Comparison of ENCODE assay signal across 20 mouse cellular contexts in the genomic region with DNA sequence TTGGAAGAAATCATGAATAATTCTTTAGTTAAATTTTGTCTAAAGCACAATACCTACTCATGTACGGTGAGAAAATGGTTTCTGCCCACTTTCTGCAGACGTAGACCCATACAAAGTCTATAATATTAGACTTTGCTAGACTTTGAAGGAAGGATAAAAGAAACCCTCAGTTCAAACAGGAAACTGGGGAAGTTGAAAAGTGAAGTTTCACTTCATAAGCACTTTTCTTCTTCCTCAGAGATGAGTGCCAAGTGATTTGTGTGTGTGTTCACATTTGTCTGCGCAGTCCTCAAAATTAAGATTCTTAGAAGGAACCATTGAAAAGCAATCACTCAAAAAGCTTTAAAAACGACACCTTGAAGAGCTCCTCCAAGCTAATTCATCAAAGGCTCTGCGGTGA.
DNase-seq lines count a peak whose midpoint lies in the region; ATAC-seq lines count a peak whose summit lies in the region.
"Had no signal": no experiment of that assay in that cellular context is flagged by ENCODE, and none has a peak within 500 bp of the region (broad histone marks: within the 10 kb centered on the region; RNA-seq: fewer than 3 reads in every experiment).

No protein-coding gene starts in this region.

- peak; percentile 70 for ATAC-seq in inflammation-experienced regulatory T-cells, adult 6 months
- ATAC-seq: forebrain, embryonic 13.5 days; forebrain, embryonic 16.5 days; Patski had no signal

- DNase-seq in thymus, postnatal 0 days (ENCODE audit: low spot score) = peak; percentile 23
- no peak for DNase-seq in thymus, adult 18-20 months
- peak; percentile 23 for DNase-seq in T-cell, adult 2 months (ENCODE audit: low spot score)
- DNase-seq in spleen, postnatal 36 days (ENCODE audit: low spot score in 2 of 2) = no peak
- no peak for DNase-seq in right cerebral cortex, adult 18-20 months
- DNase-seq in urinary bladder, postnatal 36 days (ENCODE audit: low spot score in 2 of 2) = no peak
- DNase-seq: adrenal gland, adult 8-10 months; adrenal gland, postnatal 25 days; B cell, adult 2 months; cerebellum, adult 11-12 months; cerebellum, adult 8-10 months; cerebellum, postnatal 10 days; cerebellum, postnatal 36 days; gastrocnemius, adult 2 months; gastrocnemius, postnatal 14 days; heart, adult 11 months had no signal

Comparison
In these comparisons a context has a peak if more than half of its experiments do, and no peak if none do; other contexts are left out.
1. DNase-seq: peak in thymus, postnatal 0 days (single experiment) and T-cell, adult 2 months (single experiment); none in thymus, adult 18-20 months (0 of 2), spleen, postnatal 36 days (0 of 2), right cerebral cortex, adult 18-20 months (single experiment) and urinary bladder, postnatal 36 days (0 of 2).